Mouse (Mus musculus) heart, embryonic 16.5 days (tissue): ENCODE data around the gene Cx3cr1. TPM values are rescaled to one million over a fixed set of nuclear protein-coding genes. Genes with fewer than 3 reads are reported as not detected.
A peak's percentile ranks its signal among the peaks of the same experiment; 100 is the strongest.

Experiments used
- ATAC-seq: fragments of 200-750 bp; cut with Nextera tagmentation; replicated peaks from 2 replicates; pipeline ENCODE4 v1.8.0; 2017; ENCODE audit warnings: moderate number of reproducible peaks; ENCODE audit not compliant: insufficient read depth, low FRiP score; ENCODE audit errors: extremely low read depth
- H3K27ac ChIP-seq: fragments of 300-500 bp; sonication (generic); 2 replicates; pipeline ENCODE4 v1.5.1; 2014; ENCODE audit warnings: mild to moderate bottlenecking, low read length, control low read depth, moderate library complexity
- H3K27me3 ChIP-seq: fragments of 300-500 bp; sonication (generic); 2 replicates; pipeline ENCODE4 v1.6.1; 2014; ENCODE audit warnings: low read length, mixed read lengths; ENCODE audit not compliant: control insufficient read depth, insufficient read depth
- H3K36me3 ChIP-seq: fragments of 300-500 bp; sonication (generic); 2 replicates; pipeline ENCODE4 v1.6.1; 2014; ENCODE audit not compliant: control insufficient read depth, insufficient read depth
- H3K4me1 ChIP-seq: fragments of 300-500 bp; sonication (generic); 2 replicates; pipeline ENCODE4 v1.6.1; 2014; ENCODE audit warnings: low read length, mixed read lengths; ENCODE audit not compliant: control insufficient read depth, insufficient read depth
- H3K4me2 ChIP-seq: fragments of 300-500 bp; sonication (generic); 2 replicates; pipeline ENCODE4 v1.6.1; 2014; ENCODE audit warnings: low read depth, mild to moderate bottlenecking, control low read depth, low read length
- H3K4me3 ChIP-seq: fragments of 300-500 bp; sonication (generic); 2 replicates; pipeline ENCODE4 v1.5.1; 2014; ENCODE audit warnings: mild to moderate bottlenecking, control low read depth, low read length
- H3K9ac ChIP-seq: fragments of 300-500 bp; sonication (generic); 2 replicates; pipeline ENCODE4 v1.6.1; 2014; ENCODE audit warnings: low read length, control low read depth
- H3K9me3 ChIP-seq: fragments of 300-500 bp; sonication (generic); replicated peaks from 2 replicates; pipeline ENCODE4 v1.6.1; 2016; ENCODE audit warnings: low read length; ENCODE audit not compliant: control insufficient read depth
- WGBS: fragments of 180-500 bp; shearing (Covaris S2); extraction: QIAGEN DNeasy Blood & Tissue Kit; methylation state at CpG from one replicate; pipeline ENCODE4 v1.1.7; 2014; 5-methylcytosine and 5-hydroxymethylcytosine counted together
- polyA plus RNA-seq: library from polyadenylated mRNA; unstranded; fragments of >200 nt; fragmentation: Nextera tagmentation; extraction: Ambion mirVana; gene quantifications from 2 replicates; pipeline ENCODE4 v1.2.1, GENCODE M21; 2015

Gene Cx3cr1
- polyA plus RNA-seq, 1 experiment from 2014 or later = 6.1 TPM

DNA sequence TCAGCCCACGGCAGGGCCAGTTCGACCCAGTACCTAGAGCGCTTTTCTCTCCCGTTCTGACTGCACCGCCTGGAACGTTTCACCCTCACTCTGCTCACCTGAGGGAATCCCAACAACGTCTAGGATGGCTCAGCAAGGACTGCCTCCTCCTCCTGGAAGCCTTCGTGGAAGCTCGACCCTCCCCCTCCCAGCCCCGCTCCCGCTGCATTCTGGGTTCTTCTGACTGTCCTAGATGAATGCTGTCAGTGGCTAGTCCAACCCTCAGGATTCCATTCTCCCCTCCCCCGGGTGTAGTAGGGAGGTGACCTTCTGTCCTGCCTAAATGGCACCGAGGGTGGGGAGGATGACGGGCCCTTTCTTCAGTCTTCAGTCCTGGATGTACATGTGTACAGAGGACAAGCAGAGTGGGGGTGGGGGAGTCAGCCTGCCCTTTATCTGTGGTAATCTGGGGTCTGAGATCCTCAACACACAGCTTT, 85.1 kb downstream of the Cx3cr1 start, which contains the start of gene Csrnp1:
Gene Csrnp1, minus strand, starts transcription at position 123 of the 476 bp plus-strand sequence.
- Histone ChIP-seq H3K4me2 (peak within 1 kb of the TSS; percentile 93), H3K9me3 (no peaks in the 10 kb centered on the region), H3K4me3 (peak within 1 kb of the TSS; percentile 90), H3K4me1 (peaks cover 37% of the 10 kb centered on the region), H3K27me3 (no peaks in the 10 kb centered on the region), H3K9ac (peak within 1 kb of the TSS; percentile 93), H3K36me3 (no peaks in the 10 kb centered on the region), H3K27ac (peak within 1 kb of the TSS; percentile 95)
- 13% methylated on average over 14 of the region's 14 CpGs for WGBS
- no peak for ATAC-seq

- under 1% methylated on average over 79 of the region's 79 CpGs for WGBS
These were observed 85.8 kb downstream of the Cx3cr1 start for GRCm38 (mm10) chr9:119983585-119984535.

GRCm38 (mm10) chr9:119982956-119983551, 86.6 kb downstream of the Cx3cr1 start:
- Histone ChIP-seq H3K9ac (peak overlapping the region; percentile 93), H3K27ac (peak overlapping the region; percentile 95), H3K4me2 (peak overlapping the region; percentile 93), H3K4me1 (peaks cover 52% of the 10 kb centered on the region), H3K27me3 (no peaks in the 10 kb centered on the region), H3K9me3 (no peaks in the 10 kb centered on the region), H3K36me3 (no peaks in the 10 kb centered on the region), H3K4me3 (peak overlapping the region; percentile 90)
- WGBS = under 1% methylated on average over 46 of the region's 48 CpGs
- no peak; the same call in 1 of the 2 replicates for ATAC-seq

More at GRCm38 (mm10) chr9:119983585-119984535, 85.8 kb downstream of the Cx3cr1 start:
- H3K36me3 ChIP-seq = no peaks in the 10 kb centered on the region
- H3K9me3 ChIP-seq = no peaks in the 10 kb centered on the region
- H3K4me2 ChIP-seq = peak overlapping the region; percentile 93
- ATAC-seq = peak; percentile 71
- H3K9ac ChIP-seq = peak overlapping the region; percentile 93
- peaks cover 44% of the 10 kb centered on the region for H3K4me1 ChIP-seq
- peak overlapping the region; percentile 90 for H3K4me3 ChIP-seq
- H3K27me3 ChIP-seq = no peaks in the 10 kb centered on the region
- peak overlapping the region; percentile 95 for H3K27ac ChIP-seq

GRCm38 (mm10) chr9:119982241-119982811, 87.4 kb downstream of the Cx3cr1 start:
- Histone ChIP-seq H3K4me3 (peak overlapping the region; percentile 90), H3K4me1 (peaks cover 59% of the 10 kb centered on the region), H3K4me2 (peak overlapping the region; percentile 93), H3K9ac (peak overlapping the region; percentile 93), H3K27ac (peak overlapping the region; percentile 95), H3K36me3 (no peaks in the 10 kb centered on the region), H3K27me3 (no peaks in the 10 kb centered on the region), H3K9me3 (no peaks in the 10 kb centered on the region)
- ATAC-seq = peak; percentile 26
- WGBS = 2% methylated on average over 11 of the region's 11 CpGs

- H3K27me3 ChIP-seq = no peaks in the 10 kb centered on the region
- under 1% methylated on average over 16 of the region's 16 CpGs for WGBS
- ATAC-seq = peak; percentile 68
- H3K4me1 ChIP-seq = peaks cover 68% of the 10 kb centered on the region
- H3K27ac ChIP-seq = peak overlapping the region; percentile 95
- peak overlapping the region; percentile 93 for H3K9ac ChIP-seq
- no peaks in the 10 kb centered on the region for H3K9me3 ChIP-seq
- H3K4me2 ChIP-seq = peak overlapping the region; percentile 93
- H3K4me3 ChIP-seq = peak overlapping the region; percentile 90
- no peaks in the 10 kb centered on the region for H3K36me3 ChIP-seq
These were observed 88.2 kb downstream of the Cx3cr1 start for GRCm38 (mm10) chr9:119981183-119982179.

DNA sequence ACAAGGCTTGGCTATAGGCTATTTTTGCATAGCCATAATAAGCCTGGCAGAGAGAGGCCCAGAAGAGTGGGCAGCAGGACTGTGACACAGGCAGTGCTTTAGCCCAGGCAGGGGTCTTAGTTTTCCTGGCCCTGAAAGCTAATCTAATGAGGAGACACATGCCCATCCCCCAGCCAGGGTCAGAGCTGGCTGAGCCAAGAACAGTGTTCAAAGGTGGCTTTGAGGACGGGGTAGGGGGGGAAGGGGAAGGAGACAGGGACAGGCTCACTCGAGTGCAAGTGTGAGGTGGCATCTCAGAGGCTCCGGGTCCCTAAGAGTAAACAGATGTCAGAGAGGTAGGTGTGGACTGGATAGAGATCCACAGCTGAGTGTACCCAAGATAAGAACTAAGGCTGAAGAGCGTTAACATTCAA, 88.9 kb downstream of the Cx3cr1 start:
- WGBS = 0% methylated on average over 4 of the region's 4 CpGs
- no peaks in the 10 kb centered on the region for H3K36me3 ChIP-seq
- H3K4me3 ChIP-seq = peak overlapping the region; percentile 90
- no peaks in the 10 kb centered on the region for H3K27me3 ChIP-seq
- H3K27ac ChIP-seq = peak overlapping the region; percentile 95
- peak overlapping the region; percentile 93 for H3K4me2 ChIP-seq
- H3K4me1 ChIP-seq = peaks cover 71% of the 10 kb centered on the region
- peak overlapping the region; percentile 93 for H3K9ac ChIP-seq
- no peaks in the 10 kb centered on the region for H3K9me3 ChIP-seq
- ATAC-seq = no peak

- 57% methylated on average over 2 of the region's 2 CpGs for WGBS
- peak overlapping the region; percentile 3; the same call in 1 of the 2 replicates for H3K27ac ChIP-seq
- no peak overlapping the region for H3K4me3 ChIP-seq
- no peak overlapping the region for H3K9ac ChIP-seq
- H3K36me3 ChIP-seq = peaks cover 5% of the 10 kb centered on the region; the same call in 1 of the 2 replicates
- no peak overlapping the region for H3K4me2 ChIP-seq
- peaks cover 71% of the 10 kb centered on the region for H3K4me1 ChIP-seq
- no peaks in the 10 kb centered on the region for H3K9me3 ChIP-seq
- no peaks in the 10 kb centered on the region for H3K27me3 ChIP-seq
- ATAC-seq = no peak
These were observed 89.9 kb downstream of the Cx3cr1 start for GRCm38 (mm10) chr9:119979749-119980148.
